Mouse (Mus musculus) MEL (cell line): ENCODE measurements around the gene Scrn1. TPM values are rescaled to one million over a fixed set of nuclear protein-coding genes. Genes with fewer than 3 reads are reported as not detected.

Experiments
- DNase-seq: peaks from one replicate; pipeline ENCODE4 v3.0.0; 2011; ENCODE audit warnings: low read depth, low spot score
- H3K27ac ChIP-seq: 2 replicates; pipeline ENCODE4 v1.5.1; 2012; ENCODE audit warnings: low read depth, mild to moderate bottlenecking, control low read depth, low read length, moderate library complexity; ENCODE audit not compliant: control insufficient read depth
- H3K27me3 ChIP-seq, 2 experiments: fragments of 150-350 bp in 1 of 2; sonication (generic) in 1 of 2; 2 replicates each; pipeline ENCODE4 v1.6.1; 2012; ENCODE audit warnings: low read length in 2 of 2, mild to moderate bottlenecking in 2 of 2, improper control_type of control experiment in 1 of 2, moderate library complexity in 1 of 2; ENCODE audit not compliant: insufficient read depth in 2 of 2, control insufficient read depth in 1 of 2
- H3K36me3 ChIP-seq, 2 experiments: 2 replicates each; pipeline ENCODE4 v1.6.1; 2012 to 2014; ENCODE audit warnings: low read length in 2 of 2, improper control_type of control experiment in 1 of 2, inconsistent platforms in 1 of 2, mild to moderate bottlenecking in 1 of 2; ENCODE audit not compliant: insufficient read depth in 2 of 2, control insufficient read depth in 1 of 2
- H3K4me1 ChIP-seq, 2 experiments: fragments of 150-350 bp in 1 of 2; sonication (generic) in 1 of 2; 2 replicates each; pipeline ENCODE4 v1.6.1; 2012; ENCODE audit warnings: low read length in 2 of 2, improper control_type of control experiment in 1 of 2, mild to moderate bottlenecking in 1 of 2; ENCODE audit not compliant: insufficient read depth in 2 of 2, control insufficient read depth in 1 of 2
- H3K4me3 ChIP-seq, 2 experiments: fragments of 150-350 bp in 1 of 2; sonication (generic) in 1 of 2; 2 replicates each; pipeline ENCODE4 v1.5.1; 2012; ENCODE audit warnings: low read depth in 2 of 2, low read length in 2 of 2, mild to moderate bottlenecking in 2 of 2, moderate library complexity in 2 of 2, control low read depth in 1 of 2, improper control_type of control experiment in 1 of 2; ENCODE audit not compliant: control insufficient read depth in 1 of 2, insufficient read depth in 1 of 2
- H3K79me2 ChIP-seq: 2 replicates; pipeline ENCODE4 v1.6.1; 2012; ENCODE audit warnings: mild to moderate bottlenecking, low read length, moderate library complexity; ENCODE audit not compliant: control insufficient read depth, poor library complexity, insufficient read depth
- H3K9ac ChIP-seq: 2 replicates; pipeline ENCODE4 v1.6.1; 2012; ENCODE audit warnings: low read depth, mild to moderate bottlenecking, control low read depth, low read length, moderate library complexity; ENCODE audit not compliant: control insufficient read depth, poor library complexity, severe bottlenecking
- H3K9me3 ChIP-seq: fragments of 150-350 bp; sonication (generic); replicated peaks from 2 replicates; pipeline ENCODE4 v1.6.1; 2012; ENCODE audit warnings: mild to moderate bottlenecking, low read length, improper control_type of control experiment, moderate library complexity; ENCODE audit not compliant: insufficient read depth
- BHLHE40 ChIP-seq: IDR thresholded peaks from 2 replicates; pipeline ENCODE4 v1.6.1; 2012; ENCODE audit warnings: low read depth, mild to moderate bottlenecking, inconsistent platforms, low read length, improper control_type of control experiment, borderline replicate concordance
- CHD1 ChIP-seq: IDR thresholded peaks from 2 replicates; pipeline ENCODE4 v1.6.1; 2012; ENCODE audit warnings: low read depth, mild to moderate bottlenecking, inconsistent platforms, low read length, improper control_type of control experiment
- E2F4 ChIP-seq: IDR thresholded peaks from 2 replicates; pipeline ENCODE4 v1.6.1; 2011; ENCODE audit warnings: low read depth, low read length, improper control_type of control experiment, borderline replicate concordance
- ELF1 ChIP-seq: IDR thresholded peaks from 2 replicates; pipeline ENCODE4 v1.6.1; 2014; ENCODE audit warnings: low read depth, mild to moderate bottlenecking, inconsistent platforms, low read length, improper control_type of control experiment, moderate library complexity
- EP300 ChIP-seq, 2 experiments: IDR thresholded peaks; 2 replicates each; pipeline ENCODE4 v1.6.1; 2011; ENCODE audit warnings: improper control_type of control experiment in 2 of 2, low read length in 2 of 2, low read depth in 1 of 2, mild to moderate bottlenecking in 1 of 2
- GABPA ChIP-seq: IDR thresholded peaks from 2 replicates; pipeline ENCODE4 v1.6.1; 2012; ENCODE audit warnings: low read depth, mild to moderate bottlenecking, inconsistent platforms, low read length, improper control_type of control experiment, moderate library complexity
- JUND ChIP-seq: IDR thresholded peaks from 2 replicates; pipeline ENCODE4 v1.6.1; 2011; ENCODE audit warnings: low read depth, mild to moderate bottlenecking, improper control_type of control experiment, low read length
- KAT2A ChIP-seq: conservative IDR thresholded peaks from 2 replicates; pipeline ENCODE4 v1.6.1; 2012; ENCODE audit warnings: low read depth, low read length, improper control_type of control experiment, inconsistent platforms
- MAFK ChIP-seq: IDR thresholded peaks from 2 replicates; pipeline ENCODE4 v1.6.1; 2011; ENCODE audit warnings: low read depth, mild to moderate bottlenecking, low read length, improper control_type of control experiment, borderline replicate concordance
- MAX ChIP-seq: IDR thresholded peaks from 2 replicates; pipeline ENCODE4 v1.6.1; 2011; ENCODE audit warnings: low read length, improper control_type of control experiment
- MAZ ChIP-seq: IDR thresholded peaks from 2 replicates; pipeline ENCODE4 v1.6.1; 2012; ENCODE audit warnings: low read depth, mild to moderate bottlenecking, inconsistent platforms, low read length, improper control_type of control experiment
- MXI1 ChIP-seq: IDR thresholded peaks from 2 replicates; pipeline ENCODE4 v1.6.1; 2011; ENCODE audit warnings: mild to moderate bottlenecking, low read depth, low read length, improper control_type of control experiment
- MYB ChIP-seq: IDR thresholded peaks from 2 replicates; pipeline ENCODE4 v1.6.1; 2011; ENCODE audit warnings: mild to moderate bottlenecking, low read depth, low read length, improper control_type of control experiment
- NELFE ChIP-seq: IDR thresholded peaks from 2 replicates; pipeline ENCODE4 v1.6.1; 2011; ENCODE audit warnings: low read depth, low read length, improper control_type of control experiment
- POLR2AphosphoS5 ChIP-seq: IDR thresholded peaks from 2 replicates; pipeline ENCODE4 v1.6.1; 2012; ENCODE audit warnings: low read depth, borderline replicate concordance, mild to moderate bottlenecking, inconsistent platforms, low read length, moderate library complexity, mixed read lengths
- RCOR1 ChIP-seq: IDR thresholded peaks from 2 replicates; pipeline ENCODE4 v1.6.1; 2012; ENCODE audit warnings: low read depth, mild to moderate bottlenecking, inconsistent platforms, low read length, improper control_type of control experiment
- SIN3A ChIP-seq: IDR thresholded peaks from 2 replicates; pipeline ENCODE4 v1.6.1; 2012; ENCODE audit warnings: low read length, improper control_type of control experiment, inconsistent platforms
- SMC3 ChIP-seq: IDR thresholded peaks from 2 replicates; pipeline ENCODE4 v1.6.1; 2011; ENCODE audit warnings: low read depth, low read length, improper control_type of control experiment
- TAL1 ChIP-seq: IDR thresholded peaks from 2 replicates; pipeline ENCODE4 v1.6.1; 2012; ENCODE audit warnings: mild to moderate bottlenecking, inconsistent platforms, low read length, moderate library complexity, mixed read lengths
- USF1 ChIP-seq: IDR thresholded peaks from 2 replicates; pipeline ENCODE4 v1.6.1; 2014; ENCODE audit warnings: low read depth, mild to moderate bottlenecking, inconsistent platforms, low read length, improper control_type of control experiment, moderate library complexity
- USF2 ChIP-seq, 2 experiments: IDR thresholded peaks; 2 replicates each; pipeline ENCODE4 v1.6.1; 2011 to 2012; ENCODE audit warnings: improper control_type of control experiment in 2 of 2, low read length in 2 of 2, borderline replicate concordance in 1 of 2, inconsistent platforms in 1 of 2, low read depth in 1 of 2, mild to moderate bottlenecking in 1 of 2; ENCODE audit not compliant: insufficient read depth in 1 of 2
- ZC3H11A ChIP-seq: IDR thresholded peaks from 2 replicates; pipeline ENCODE4 v1.6.1; 2012; ENCODE audit warnings: low read depth, mild to moderate bottlenecking, inconsistent platforms, low read length, improper control_type of control experiment
- ZMIZ1 ChIP-seq: IDR thresholded peaks from 2 replicates; pipeline ENCODE4 v1.6.1; 2012; ENCODE audit warnings: low read depth, mild to moderate bottlenecking, inconsistent platforms, low read length, improper control_type of control experiment, moderate library complexity
- ZNF384 ChIP-seq: IDR thresholded peaks from 2 replicates; pipeline ENCODE4 v1.6.1; 2012; ENCODE audit warnings: low read depth, mild to moderate bottlenecking, inconsistent platforms, low read length, improper control_type of control experiment
- polyA plus RNA-seq, 2 experiments: library from polyadenylated mRNA; stranded (reverse) in 1 of 2; unstranded in 1 of 2; fragments of >175 nt in 1 of 2; fragments of >200 nt in 1 of 2; gene quantifications; 2 replicates each; pipeline versions ENCODE4 v1.2.1 to v1.2.4; 2012; ENCODE audit warnings: low replicate concordance in 2 of 2, low read depth in 1 of 2; ENCODE audit not compliant: insufficient read length in 2 of 2, insufficient read depth in 1 of 2, missing spikeins in 1 of 2
- total RNA-seq: library from RNA; depleted of rRNA; stranded (reverse); fragments of 300-350 nt; gene quantifications from 2 replicates; pipeline ENCODE4 v1.2.3, GENCODE M21; 2012

Gene Scrn1
- total and polyA plus RNA-seq, 3 experiments = not detected

GRCm38 (mm10) chr6:54491074-54491473 lies 75.2 kb downstream of the Scrn1 start:
- Histone ChIP-seq H3K4me1 (no peaks in the 10 kb centered on the region), H3K4me3 (no peak overlapping the region), H3K27me3 (no peaks in the 10 kb centered on the region), H3K79me2 (no peaks in the 10 kb centered on the region), H3K27ac (no peak overlapping the region), H3K36me3 (no peaks in the 10 kb centered on the region), H3K9me3 (no peaks in the 10 kb centered on the region), H3K9ac (no peak overlapping the region)
- DNase-seq = no peak
- TF ChIP-seq BHLHE40 = no peak
- TF ChIP-seq SMC3 = no peak
- no peak for TF ChIP-seq GABPA
- no peak for TF ChIP-seq JUND
- no peak for TF ChIP-seq EP300 (IDR thresholded peaks at IDR 0.05; ENCODE audit: low read depth in 1 of 2, low read length in 2 of 2)
- no peak for TF ChIP-seq RCOR1

DNA sequence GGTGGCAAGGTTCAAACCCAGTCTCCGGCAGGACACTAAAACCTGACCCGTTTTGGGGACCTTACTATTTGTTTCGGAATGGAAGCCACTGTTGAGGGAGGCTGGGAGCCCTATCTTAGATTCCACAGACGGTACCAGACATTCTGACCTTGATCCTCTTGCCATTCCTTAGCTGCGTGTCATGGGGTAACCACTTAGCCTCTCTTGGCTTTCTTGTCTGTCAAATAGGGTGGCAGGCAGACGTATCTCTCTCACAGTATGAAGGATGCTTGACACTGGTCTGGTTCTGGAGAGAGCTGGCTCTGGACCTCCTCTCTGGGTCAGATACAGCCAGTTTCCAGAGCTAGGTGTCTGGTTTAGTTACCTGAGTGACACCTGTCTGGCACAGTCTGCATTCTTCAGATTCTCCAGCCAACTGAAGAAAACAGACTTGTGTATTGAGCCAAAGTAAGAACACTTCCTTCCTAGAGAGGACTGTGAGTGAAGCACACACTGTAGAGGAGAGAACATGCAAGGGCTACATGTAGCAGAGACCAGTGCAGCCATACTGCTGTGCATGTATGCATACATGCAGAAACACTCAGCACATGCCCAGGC lies 80.2 kb downstream of the Scrn1 start:
- DNase-seq = no peak
- TF ChIP-seq ZNF384 (no peak), MAZ (no peak)
- Histone ChIP-seq H3K27ac (no peak overlapping the region), H3K4me3 (no peak overlapping the region), H3K9ac (no peak overlapping the region), H3K79me2 (no peaks in the 10 kb centered on the region), H3K27me3 (no peaks in the 10 kb centered on the region), H3K4me1 (no peaks in the 10 kb centered on the region), H3K36me3 (no peaks in the 10 kb centered on the region), H3K9me3 (no peaks in the 10 kb centered on the region)

- Histone ChIP-seq H3K27me3 (no peaks in the 10 kb centered on the region), H3K9ac (no peak overlapping the region), H3K27ac (no peak overlapping the region), H3K9me3 (no peaks in the 10 kb centered on the region), H3K4me1 (no peaks in the 10 kb centered on the region), H3K4me3 (no peak overlapping the region), H3K36me3 (no peaks in the 10 kb centered on the region), H3K79me2 (no peaks in the 10 kb centered on the region)
- DNase-seq = no peak
- TF ChIP-seq KAT2A (no peak), E2F4 (no peak), ZMIZ1 (no peak), MAZ (no peak), USF1 (no peak), MAFK (no peak), CHD1 (no peak), NELFE (no peak), EP300 (IDR thresholded peaks at IDR 0.05; ENCODE audit: low read depth in 1 of 2, low read length in 2 of 2) (no peak), USF2 (IDR thresholded peaks at IDR 0.05; ENCODE audit: borderline replicate concordance in 1 of 2, insufficient read depth in 1 of 2, low read depth in 1 of 2, low read length in 2 of 2) (no peak), ELF1 (no peak), ZNF384 (no peak), MYB (no peak), ZC3H11A (no peak), MXI1 (no peak), SIN3A (no peak), TAL1 (no peak), POLR2AphosphoS5 (no peak), MAX (no peak)
These were observed 80.8 kb downstream of the Scrn1 start for GRCm38 (mm10) chr6:54485435-54485901.
